Mouse (Mus musculus) heart, adult 11 months (tissue): ENCODE data around the gene Gm20388.
A peak's percentile ranks its signal among the peaks of the same experiment; 100 is the strongest.

ENCODE experiments used
- DNase-seq: peaks from one replicate; pipeline ENCODE4 v3.0.0; 2022

Gene Gm20388

GRCm38 (mm10) chr8:121706956-121707355, 1796.3 kb downstream of the Gm20388 start:
- no peak for DNase-seq

GRCm38 (mm10) chr8:121708406-121708805, 1797.8 kb downstream of the Gm20388 start:
- no peak for DNase-seq

GRCm38 (mm10) chr8:121717502-121717901, 1806.9 kb downstream of the Gm20388 start:
- DNase-seq = no peak

- DNase-seq = peak; percentile 97
Measured at GRCm38 (mm10) chr8:121717982-121718425, 1807.4 kb downstream of the Gm20388 start.

- DNase-seq = no peak
Measured at GRCm38 (mm10) chr8:121718925-121719324, 1808.3 kb downstream of the Gm20388 start.

- no peak for DNase-seq
Measured at GRCm38 (mm10) chr8:121721072-121721471, 1810.4 kb downstream of the Gm20388 start.

- DNase-seq = no peak
Measured at GRCm38 (mm10) chr8:121723846-121724245, 1813.2 kb downstream of the Gm20388 start.

GRCm38 (mm10) chr8:121727164-121727563, 1816.5 kb downstream of the Gm20388 start:
- no peak for DNase-seq

GRCm38 (mm10) chr8:121729323-121729722, 1818.7 kb downstream of the Gm20388 start, which contains the start of gene Jph3:
Gene Jph3 (plus strand): TSS chr8:121729623.
- DNase-seq = no peak

- no peak for DNase-seq
Measured at GRCm38 (mm10) chr8:121729754-121730153, 1819.1 kb downstream of the Gm20388 start.

GRCm38 (mm10) chr8:121730170-121730569, 1819.5 kb downstream of the Gm20388 start:
- DNase-seq = no peak

GRCm38 (mm10) chr8:121730646-121731045, 1820.0 kb downstream of the Gm20388 start:
- no peak for DNase-seq

- DNase-seq = no peak
Measured at GRCm38 (mm10) chr8:121731060-121731459, 1820.4 kb downstream of the Gm20388 start.

GRCm38 (mm10) chr8:121731471-121732333, 1821.1 kb downstream of the Gm20388 start:
- DNase-seq = no peak

GRCm38 (mm10) chr8:121732334-121732665, 1821.7 kb downstream of the Gm20388 start:
- DNase-seq = no peak

- no peak for DNase-seq
Measured at GRCm38 (mm10) chr8:121734262-121734661, 1823.6 kb downstream of the Gm20388 start.

GRCm38 (mm10) chr8:121736236-121736635, 1825.6 kb downstream of the Gm20388 start:
- DNase-seq = no peak

GRCm38 (mm10) chr8:121740721-121741120, 1830.1 kb downstream of the Gm20388 start:
- no peak for DNase-seq

GRCm38 (mm10) chr8:121749501-121749900, 1838.9 kb downstream of the Gm20388 start:
- DNase-seq = no peak

- DNase-seq = no peak
Measured at GRCm38 (mm10) chr8:121750512-121750911, 1839.9 kb downstream of the Gm20388 start.

- no peak for DNase-seq
Measured at GRCm38 (mm10) chr8:121751407-121751806, 1840.8 kb downstream of the Gm20388 start.

- no peak for DNase-seq
Measured at GRCm38 (mm10) chr8:121758470-121758869, 1847.8 kb downstream of the Gm20388 start.

- DNase-seq = no peak
Measured at GRCm38 (mm10) chr8:121760484-121760883, 1849.8 kb downstream of the Gm20388 start.

- DNase-seq = no peak
Measured at GRCm38 (mm10) chr8:121761480-121761879, 1850.8 kb downstream of the Gm20388 start.
